Mouse (Mus musculus) thymus, adult 2 months (tissue): ENCODE data around the gene Ppm1h. TPM values are rescaled to one million over a fixed set of nuclear protein-coding genes. Genes with fewer than 3 reads are reported as not detected.

Experiments
- DNase-seq: peaks from one replicate; pipeline ENCODE4 v3.0.0; 2021
- H3K27ac ChIP-seq: fragments of 200-500 bp; 2 replicates; pipeline ENCODE4 v1.5.1; 2012; ENCODE audit warnings: low read length, control low read depth; ENCODE audit not compliant: control insufficient read depth, insufficient read depth
- H3K27me3 ChIP-seq: fragments of 200-500 bp; 2 replicates; pipeline ENCODE4 v1.6.1; 2012; ENCODE audit warnings: mild to moderate bottlenecking, low read length, moderate library complexity, mixed read lengths; ENCODE audit not compliant: control insufficient read depth, insufficient read depth
- H3K36me3 ChIP-seq: fragments of 200-500 bp; 2 replicates; pipeline ENCODE4 v1.6.1; 2012; ENCODE audit warnings: mild to moderate bottlenecking, low read length, moderate library complexity; ENCODE audit not compliant: control insufficient read depth, insufficient read depth
- H3K4me1 ChIP-seq: fragments of 200-500 bp; replicated peaks from 2 replicates; pipeline ENCODE4 v1.6.1; 2012; ENCODE audit warnings: low read length; ENCODE audit not compliant: control insufficient read depth, insufficient read depth
- H3K4me3 ChIP-seq: fragments of 200-500 bp; 2 replicates; pipeline ENCODE4 v1.5.1; 2012; ENCODE audit warnings: mild to moderate bottlenecking, low read length, control low read depth, moderate library complexity; ENCODE audit not compliant: control insufficient read depth, insufficient read depth
- CTCF ChIP-seq: fragments of 200-500 bp; IDR thresholded peaks from 2 replicates; pipeline ENCODE4 v1.5.1; 2012; ENCODE audit warnings: mild to moderate bottlenecking, control low read depth, low read length, moderate library complexity, borderline replicate concordance; ENCODE audit not compliant: control insufficient read depth, poor library complexity, insufficient read depth; ENCODE audit errors: extremely low read depth
- POLR2A ChIP-seq: fragments of 200-500 bp; IDR thresholded peaks from 2 replicates; pipeline ENCODE4 v1.6.1; 2012; ENCODE audit warnings: mild to moderate bottlenecking, low read length, control low read depth, moderate library complexity; ENCODE audit not compliant: control insufficient read depth, poor library complexity, insufficient read depth; ENCODE audit errors: extremely low read depth
- WGBS: fragments of 180-500 bp; shearing (Covaris S2); methylation state at CpG from one replicate; pipeline ENCODE4 v1.1.7; 2018; 5-methylcytosine and 5-hydroxymethylcytosine counted together
- polyA plus RNA-seq: library from polyadenylated mRNA; depleted of rRNA; stranded (reverse); fragments of >200 nt; gene quantifications from 2 replicates; pipeline ENCODE4 v1.2.3, GENCODE M21; 2012

The Ppm1h gene
- polyA plus RNA-seq, 1 experiment: 61.7 TPM

DNA sequence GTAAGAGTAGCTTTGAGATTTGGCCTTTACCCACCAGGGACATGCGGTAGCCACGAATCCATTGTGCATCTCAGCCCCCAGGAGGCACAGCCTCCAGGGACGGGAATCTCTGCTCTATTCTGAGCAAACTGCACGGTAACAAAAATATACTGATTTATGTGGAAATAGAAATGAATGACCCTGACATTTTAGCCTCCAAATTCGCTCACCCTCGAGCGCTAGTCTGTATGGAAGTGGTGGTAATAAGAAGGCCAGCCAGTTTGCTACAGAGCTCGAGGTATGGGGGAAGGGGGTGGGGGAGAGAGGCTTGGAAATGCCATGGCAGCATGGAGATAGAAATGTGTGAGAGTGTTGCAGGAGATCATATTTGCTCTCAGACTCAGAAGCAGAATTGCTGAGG, 37.7 kb downstream of the Ppm1h start:
- no peak for DNase-seq
- Histone ChIP-seq H3K27me3 (no peaks in the 10 kb centered on the region), H3K4me1 (peaks cover 26% of the 10 kb centered on the region), H3K27ac (no peak overlapping the region), H3K36me3 (peaks cover 2% of the 10 kb centered on the region), H3K4me3 (no peak overlapping the region)
- TF ChIP-seq POLR2A (no peak), CTCF (no peak)
- WGBS: 93% methylated on average over 8 of the region's 8 CpGs

DNA sequence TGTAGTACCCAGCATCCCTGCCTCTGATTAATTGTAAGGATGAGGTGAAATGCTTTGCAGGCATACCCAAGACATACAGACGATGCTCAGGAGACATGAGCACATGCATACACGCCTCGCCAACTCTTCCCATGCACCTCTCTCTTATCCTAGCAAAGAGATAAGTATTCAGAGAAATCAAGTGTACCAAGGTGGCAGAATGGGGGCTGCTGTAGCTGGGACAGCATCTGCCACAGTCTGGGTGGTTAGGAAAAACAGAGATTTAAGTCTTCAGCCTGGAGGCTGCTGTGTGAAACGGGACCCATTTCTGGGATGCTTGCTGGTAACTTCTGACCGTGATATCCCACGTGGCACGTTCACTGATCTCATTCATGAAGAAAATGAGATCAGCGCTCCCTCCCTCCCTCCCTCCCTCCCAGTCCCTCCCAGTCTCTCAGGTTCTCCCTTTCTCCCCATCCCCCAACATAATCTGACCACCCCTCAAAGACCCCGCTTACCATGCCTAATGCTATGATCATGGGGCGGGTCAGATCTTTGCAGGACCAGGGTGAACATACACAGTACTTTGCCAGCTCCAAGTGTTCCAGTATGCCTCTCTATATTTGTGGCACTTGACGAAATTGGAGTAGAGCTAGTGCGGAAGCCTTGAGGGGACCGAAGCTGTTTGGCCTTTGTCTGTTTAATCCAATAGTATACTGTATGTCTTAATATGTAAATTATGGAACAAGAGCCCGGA, 38.3 kb downstream of the Ppm1h start:
- WGBS: 98% methylated on average over 14 of the region's 14 CpGs
- no peak for TF ChIP-seq POLR2A
- no peak for TF ChIP-seq CTCF

DNA sequence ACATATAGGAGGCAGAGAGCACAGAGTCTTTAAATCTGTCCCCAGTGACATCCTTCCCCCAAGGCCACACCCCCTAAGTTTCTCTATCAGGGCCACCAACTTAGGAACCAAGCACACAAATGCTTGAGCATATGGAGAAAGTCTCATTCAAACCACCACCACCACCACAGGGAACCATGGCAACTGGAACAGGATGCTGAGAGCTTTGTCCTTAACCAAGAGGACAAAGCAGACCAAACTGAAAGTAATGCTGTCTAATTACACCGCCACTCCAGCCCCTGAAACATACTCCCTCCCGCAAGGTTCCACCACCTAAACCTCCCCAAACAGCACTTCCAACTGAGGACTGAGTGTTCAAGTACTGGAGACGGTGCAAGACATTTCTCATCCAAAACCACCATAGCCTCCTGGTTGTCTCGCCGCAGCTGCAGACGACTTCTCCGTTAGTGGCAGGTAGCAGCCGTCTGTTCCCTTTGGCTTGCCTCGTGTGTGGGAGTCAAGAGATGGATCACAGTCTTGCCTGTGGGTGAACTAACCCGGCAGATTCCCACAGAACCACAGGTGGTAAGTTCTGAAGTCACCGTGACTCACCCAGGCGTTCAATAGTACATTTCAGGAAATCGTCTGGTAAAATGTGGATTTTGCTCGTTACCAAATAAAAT, 39.3 kb downstream of the Ppm1h start:
- TF ChIP-seq POLR2A (no peak), CTCF (no peak)
- H3K4me3 ChIP-seq: no peak overlapping the region; the same call in 1 of the 2 replicates
- peak; percentile 23 for DNase-seq
- WGBS: 20% methylated on average over 14 of the region's 14 CpGs
- H3K4me1 ChIP-seq: peaks cover 24% of the 10 kb centered on the region
- peak overlapping the region; percentile 32; the same call in 1 of the 2 replicates for H3K27ac ChIP-seq
- no peaks in the 10 kb centered on the region; the same call in 1 of the 2 replicates for H3K36me3 ChIP-seq
- no peaks in the 10 kb centered on the region for H3K27me3 ChIP-seq

More for the DNA sequence above, 38.3 kb downstream of the Ppm1h start:
- H3K36me3 ChIP-seq: no peaks in the 10 kb centered on the region; the same call in 1 of the 2 replicates
- no peak for DNase-seq
- no peaks in the 10 kb centered on the region for H3K27me3 ChIP-seq
- H3K4me3 ChIP-seq: no peak overlapping the region
- H3K27ac ChIP-seq: no peak overlapping the region
- H3K4me1 ChIP-seq: peaks cover 24% of the 10 kb centered on the region

DNA sequence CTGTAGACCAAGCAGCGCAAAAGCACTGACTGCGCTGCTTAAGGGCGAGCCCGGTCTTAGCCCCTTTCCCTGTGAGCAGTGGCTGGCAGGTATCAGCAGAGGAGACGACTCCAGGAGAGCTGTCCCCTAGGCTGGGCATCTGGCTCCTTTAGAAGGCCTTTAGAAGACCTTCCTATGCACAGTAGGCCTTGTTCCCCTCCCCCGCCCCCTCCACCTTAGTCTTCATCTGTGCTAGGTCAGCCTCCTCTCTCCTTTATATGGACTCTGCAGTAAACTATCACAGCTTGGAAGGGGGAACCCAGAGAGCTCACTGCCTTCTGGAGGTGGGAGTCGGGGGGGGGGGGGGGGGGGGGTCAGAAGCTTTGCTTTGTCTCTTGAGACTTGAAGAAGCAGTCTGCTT, 40.4 kb downstream of the Ppm1h start:
- H3K4me1 ChIP-seq: peaks cover 24% of the 10 kb centered on the region
- WGBS: 87% methylated on average over 7 of the region's 7 CpGs
- no peaks in the 10 kb centered on the region for H3K27me3 ChIP-seq
- H3K36me3 ChIP-seq: no peaks in the 10 kb centered on the region
- no peak overlapping the region for H3K4me3 ChIP-seq
- H3K27ac ChIP-seq: no peak overlapping the region
- TF ChIP-seq POLR2A (no peak), CTCF (no peak)
- DNase-seq: no peak

DNA sequence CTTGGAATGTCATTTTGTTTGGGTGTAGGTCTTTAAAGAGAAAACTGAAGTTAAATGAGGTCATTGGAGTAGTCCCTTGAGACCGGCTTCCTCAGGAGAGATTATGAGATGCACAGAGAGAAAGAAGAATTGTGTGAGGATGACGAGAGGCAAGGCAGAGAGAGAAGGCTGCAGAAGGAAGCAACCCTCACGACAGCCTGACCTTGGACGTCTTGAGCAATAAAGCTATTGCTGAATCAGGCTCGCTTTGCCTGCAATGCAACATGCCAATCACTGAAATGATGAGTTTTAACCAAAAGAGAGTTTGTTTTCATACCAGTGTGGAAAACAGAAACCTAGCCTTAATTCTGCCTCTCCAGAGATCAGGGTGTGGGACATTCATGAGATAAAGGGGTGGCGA, 43.5 kb downstream of the Ppm1h start:
- H3K27me3 ChIP-seq: no peaks in the 10 kb centered on the region
- no peak overlapping the region for H3K4me3 ChIP-seq
- WGBS: 94% methylated on average over 6 of the region's 6 CpGs
- TF ChIP-seq CTCF (no peak), POLR2A (no peak)
- H3K27ac ChIP-seq: no peak overlapping the region
- no peaks in the 10 kb centered on the region for H3K36me3 ChIP-seq
- peaks cover 22% of the 10 kb centered on the region for H3K4me1 ChIP-seq
- DNase-seq: no peak

DNA sequence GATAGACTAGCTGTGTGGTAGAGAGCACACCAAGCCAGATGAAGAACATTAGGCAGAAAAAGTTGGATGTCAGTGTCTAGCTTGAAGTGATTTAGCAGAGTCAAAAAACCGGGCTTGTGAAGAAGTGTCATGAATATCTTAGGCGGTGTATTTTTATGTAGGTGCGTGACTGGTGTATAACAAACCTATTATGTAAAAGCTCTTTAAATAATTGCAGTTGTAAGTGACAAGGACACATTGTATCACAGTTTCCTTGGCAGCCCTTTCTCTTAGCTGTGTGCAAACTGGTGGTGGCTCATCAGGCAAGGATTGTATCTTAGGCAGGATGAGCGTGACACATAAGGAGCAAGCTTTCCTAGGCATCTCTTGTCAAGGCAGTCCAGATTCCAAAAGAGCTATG, 46.1 kb downstream of the Ppm1h start:
- Histone ChIP-seq H3K36me3 (no peaks in the 10 kb centered on the region), H3K27me3 (no peaks in the 10 kb centered on the region), H3K4me3 (no peak overlapping the region), H3K4me1 (peaks cover 10% of the 10 kb centered on the region), H3K27ac (no peak overlapping the region)
- 96% methylated on average over 4 of the region's 4 CpGs for WGBS
- DNase-seq: no peak
- TF ChIP-seq CTCF (no peak), POLR2A (no peak)
